In genomic region chr13:24757820-24758564, GRCm38 (mm10) we compare ENCODE assay signal across 35 mouse cellular contexts. TPM values are rescaled to one million over a fixed set of nuclear protein-coding genes. Genes with fewer than 3 reads are reported as not detected.
DNase-seq lines count a peak whose midpoint lies in the region; ATAC-seq and TF ChIP-seq lines count a peak whose summit lies in the region.
"Had no signal": no experiment of that assay in that cellular context is flagged by ENCODE, and none has a peak within 500 bp of the region (broad histone marks: within the 10 kb centered on the region; RNA-seq: fewer than 3 reads in every experiment).

No protein-coding gene starts in this region.

- 63% methylated on average over 12 of the region's 12 CpGs for WGBS in liver, embryonic 11.5 days
- 65% methylated on average over 12 of the region's 12 CpGs for WGBS in liver, postnatal 0 days (ENCODE audit: insufficient replicate concordance)

- H3K27me3 ChIP-seq in erythroblast, embryonic 14.5 days (ENCODE audit: control insufficient read depth): no peaks in the 10 kb centered on the region
- no peaks in the 10 kb centered on the region for H3K27me3 ChIP-seq in liver, embryonic 11.5 days (replicated peaks; ENCODE audit: control insufficient read depth, insufficient read depth, low read length)
- no peaks in the 10 kb centered on the region for H3K27me3 ChIP-seq in liver, postnatal 0 days (ENCODE audit: insufficient read depth, low read length)
- H3K27me3 ChIP-seq: CH12.LX; embryonic facial prominence, embryonic 12.5 days; embryonic facial prominence, embryonic 15.5 days; forebrain, embryonic 12.5 days; forebrain, embryonic 15.5 days; hindbrain, embryonic 12.5 days; hindbrain, embryonic 15.5 days; Patski had no signal

- no peaks in the 10 kb centered on the region for H3K9me3 ChIP-seq in erythroblast, embryonic 14.5 days (ENCODE audit: control insufficient read depth, low read length)
- H3K9me3 ChIP-seq in liver, embryonic 11.5 days (ENCODE audit: control insufficient read depth, low read length): no peaks in the 10 kb centered on the region
- no peaks in the 10 kb centered on the region for H3K9me3 ChIP-seq in liver, postnatal 0 days (ENCODE audit: low read length)
- H3K9me3 ChIP-seq: embryonic facial prominence, embryonic 12.5 days; embryonic facial prominence, embryonic 15.5 days; forebrain, embryonic 12.5 days; forebrain, embryonic 15.5 days; hindbrain, embryonic 12.5 days; hindbrain, embryonic 15.5 days had no signal

- DNase-seq in liver, embryonic 11.5 days (ENCODE audit: low spot score): no peak
- DNase-seq in liver, postnatal 0 days: no peak
- DNase-seq in 416B (ENCODE audit: low read depth) (peak; percentile 41), MEL-GATA-1-ER (ENCODE audit: extremely low read depth, low read depth) (peak; percentile 56)
- no peak for DNase-seq in kidney, postnatal 4 days
- no peak for DNase-seq in spleen, postnatal 4 days (ENCODE audit: low spot score in 2 of 2)
- DNase-seq: adrenal gland, adult 2 months; adrenal gland, postnatal 14 days; B cell, adult 2 months; cerebellum, adult 11 months; cerebellum, adult 2 months; cerebellum, adult 9-11 months; cerebellum, postnatal 25 days; gastrocnemius, postnatal 25 days; heart, adult 2 months had no signal

- TF ChIP-seq EP300 in liver, postnatal 0 days (IDR thresholded peaks at IDR 0.05; ENCODE audit: low read depth): no peak

- H3K36me3 ChIP-seq in erythroblast, embryonic 14.5 days (ENCODE audit: control insufficient read depth): peaks cover 80% of the 10 kb centered on the region
- peaks cover 46% of the 10 kb centered on the region for H3K36me3 ChIP-seq in liver, embryonic 11.5 days (ENCODE audit: control insufficient read depth, insufficient read depth, low read length)
- H3K36me3 ChIP-seq in liver, postnatal 0 days (replicated peaks; ENCODE audit: insufficient read depth, low read length): peaks cover 53% of the 10 kb centered on the region
- H3K36me3 ChIP-seq: hindbrain, embryonic 15.5 days had no signal

- H3K4me3 ChIP-seq in erythroblast, embryonic 14.5 days (replicated peaks): peak overlapping the region; percentile 10
- H3K4me3 ChIP-seq in liver, embryonic 11.5 days (ENCODE audit: low read depth, low read length): no peak overlapping the region
- no peak overlapping the region for H3K4me3 ChIP-seq in liver, postnatal 0 days (ENCODE audit: low read depth, low read length)
- H3K4me3 ChIP-seq: embryonic facial prominence, embryonic 12.5 days; embryonic facial prominence, embryonic 15.5 days; forebrain, embryonic 12.5 days; forebrain, embryonic 15.5 days; heart, adult 2 months; hindbrain, embryonic 12.5 days; hindbrain, embryonic 15.5 days had no signal

- no peak for TF ChIP-seq CTCF in liver, postnatal 0 days (IDR thresholded peaks at IDR 0.05; ENCODE audit: low read depth)

- H3K4me2 ChIP-seq in liver, embryonic 11.5 days: 0 out of 2 replicates have a peak overlapping the region, but pooled peaks have one; percentile 1
- H3K4me2 ChIP-seq in liver, postnatal 0 days (ENCODE audit: low read depth, low read length): no peak overlapping the region
- H3K4me2 ChIP-seq: embryonic facial prominence, embryonic 12.5 days; embryonic facial prominence, embryonic 15.5 days; forebrain, embryonic 12.5 days; forebrain, embryonic 15.5 days; heart, embryonic 11.5 days; hindbrain, embryonic 12.5 days; hindbrain, embryonic 15.5 days had no signal

- H3K4me1 ChIP-seq in erythroblast, embryonic 14.5 days (ENCODE audit: control insufficient read depth): peaks cover 38% of the 10 kb centered on the region
- peaks cover 24% of the 10 kb centered on the region for H3K4me1 ChIP-seq in liver, embryonic 11.5 days (replicated peaks; ENCODE audit: control insufficient read depth, insufficient read depth, low read length)
- peaks cover 19% of the 10 kb centered on the region for H3K4me1 ChIP-seq in liver, postnatal 0 days (ENCODE audit: insufficient read depth)

- no peak overlapping the region for H3K27ac ChIP-seq in liver, embryonic 11.5 days (ENCODE audit: low read depth, low read length)
- no peak overlapping the region for H3K27ac ChIP-seq in liver, postnatal 0 days (ENCODE audit: low read depth)
- H3K27ac ChIP-seq: embryonic facial prominence, embryonic 12.5 days; embryonic facial prominence, embryonic 15.5 days; forebrain, embryonic 12.5 days; forebrain, embryonic 15.5 days; heart, adult 2 months; hindbrain, embryonic 12.5 days; hindbrain, embryonic 15.5 days had no signal

- no peak overlapping the region for H3K9ac ChIP-seq in liver, embryonic 11.5 days (ENCODE audit: low read depth, low read length)
- H3K9ac ChIP-seq in liver, postnatal 0 days (replicated peaks): no peak overlapping the region
- H3K9ac ChIP-seq: embryonic facial prominence, embryonic 12.5 days; embryonic facial prominence, embryonic 15.5 days; forebrain, embryonic 12.5 days; forebrain, embryonic 15.5 days; hindbrain, embryonic 12.5 days; hindbrain, embryonic 15.5 days had no signal

- no peak for ATAC-seq in erythroblast, adult 5-6 weeks (replicated peaks; ENCODE audit: low FRiP score, poor library complexity, severe bottlenecking)
- no peak for ATAC-seq in liver, embryonic 11.5 days (replicated peaks; ENCODE audit: low FRiP score)
- no peak for ATAC-seq in liver, postnatal 0 days
- ATAC-seq: forebrain, embryonic 15.5 days; Patski had no signal

RNA-seq across cellular contexts. Expression of gene Gmnn, which starts 3.7 kb away (rescaled TPM):
- 1.7 and 1.8 TPM in 2 replicates for polyA plus RNA-seq in erythroblast, embryonic 14.5 days (2012)
- 87.6 and 105 TPM in 2 replicates for total RNA-seq in erythroblast, adult 5-6 weeks (2015; ENCODE audit: low replicate concordance)
- 108 and 135 TPM in 2 replicates for total RNA-seq in erythroblast, adult 5-6 weeks (2017; ENCODE audit: low replicate concordance)
- 212 and 218 TPM in 2 replicates for polyA plus RNA-seq in liver, embryonic 11.5 days (2014; fragmentation: Nextera tagmentation; extraction: Ambion mirVana)
- 69.1 and 71.9 TPM in 2 replicates for polyA plus RNA-seq in liver, postnatal 0 days (2015; fragmentation: Nextera tagmentation; extraction: Ambion mirVana)
- polyA plus RNA-seq: adrenal gland, adult 2 months had no signal

RNA-seq across cellular contexts. Expression of gene Armh2, which starts 17.0 kb away (rescaled TPM):
- not detected in 2 replicates for polyA plus RNA-seq in erythroblast, embryonic 14.5 days (2012)
- total RNA-seq in erythroblast, adult 5-6 weeks (2015; ENCODE audit: low replicate concordance): not detected in 2 replicates
- total RNA-seq in erythroblast, adult 5-6 weeks (2017; ENCODE audit: low replicate concordance): 2.0 TPM in 1 of 2 replicates, not detected in the other
- not detected in 2 replicates for polyA plus RNA-seq in liver, embryonic 11.5 days (2014; fragmentation: Nextera tagmentation; extraction: Ambion mirVana)
- polyA plus RNA-seq in liver, postnatal 0 days (2015; fragmentation: Nextera tagmentation; extraction: Ambion mirVana): not detected in 2 replicates
- total RNA-seq: adrenal gland, adult 2 months; adrenal gland, postnatal 14 days; adrenal gland, postnatal 4 days; CH12.LX; common myeloid progenitor, adult 5-6 weeks; gastrocnemius, adult 8-10 months; gastrocnemius, postnatal 25 days; heart, adult 2 months; heart, postnatal 25 days; hematopoietic stem cell, adult 5-6 weeks had no signal
- polyA plus RNA-seq: adrenal gland, adult 2 months; cerebellum, adult 2 months; embryonic facial prominence, embryonic 12.5 days; embryonic facial prominence, embryonic 15.5 days; forebrain, embryonic 12.5 days; forebrain, embryonic 15.5 days; gonadal fat pad, adult 2 months; heart, adult 2 months; heart, embryonic 11.5 days; heart, embryonic 14.5 days; heart, postnatal 0 days; hindbrain, embryonic 12.5 days; hindbrain, embryonic 15.5 days; intestine, embryonic 14.5 days; Patski had no signal

RNA-seq across cellular contexts. Expression of gene BC005537, which starts 43.5 kb away (rescaled TPM):
- 5.3 and 6.0 TPM in 2 replicates for polyA plus RNA-seq in erythroblast, embryonic 14.5 days (2012)
- 110 and 132 TPM in 2 replicates for total RNA-seq in erythroblast, adult 5-6 weeks (2015; ENCODE audit: low replicate concordance)
- 106 and 118 TPM in 2 replicates for total RNA-seq in erythroblast, adult 5-6 weeks (2017; ENCODE audit: low replicate concordance)
- 18.3 and 18.8 TPM in 2 replicates for polyA plus RNA-seq in liver, embryonic 11.5 days (2014; fragmentation: Nextera tagmentation; extraction: Ambion mirVana)
- 10.4 and 10.6 TPM in 2 replicates for polyA plus RNA-seq in liver, postnatal 0 days (2015; fragmentation: Nextera tagmentation; extraction: Ambion mirVana)

Comparison
In these comparisons a context has a peak if more than half of its experiments do, and no peak if none do; other contexts are left out.
1. DNase-seq: peak in 416B (single experiment) and MEL-GATA-1-ER (single experiment); none in liver, embryonic 11.5 days (single experiment), liver, postnatal 0 days (single experiment), kidney, postnatal 4 days (0 of 2) and spleen, postnatal 4 days (0 of 2).
2. RNA of gene Gmnn, which starts 3.7 kb away (polyA plus RNA-seq): 212 to 218 TPM in liver, embryonic 11.5 days and 69.1 to 71.9 TPM in liver, postnatal 0 days; 1.7 to 1.8 TPM in erythroblast, embryonic 14.5 days; every median in the first group is over 10 times any median in the second.